Mouse (Mus musculus): ENCODE results near the gene Fam57a.
A peak's percentile ranks its signal among the peaks of the same experiment; 100 is the strongest.

Gene Fam57a

GRCm38 (mm10) chr11:76243811-76244546 is 64.5 kb downstream of the Fam57a start:
- DNase-seq (ENCODE audit: low read depth) = no peak

DNA sequence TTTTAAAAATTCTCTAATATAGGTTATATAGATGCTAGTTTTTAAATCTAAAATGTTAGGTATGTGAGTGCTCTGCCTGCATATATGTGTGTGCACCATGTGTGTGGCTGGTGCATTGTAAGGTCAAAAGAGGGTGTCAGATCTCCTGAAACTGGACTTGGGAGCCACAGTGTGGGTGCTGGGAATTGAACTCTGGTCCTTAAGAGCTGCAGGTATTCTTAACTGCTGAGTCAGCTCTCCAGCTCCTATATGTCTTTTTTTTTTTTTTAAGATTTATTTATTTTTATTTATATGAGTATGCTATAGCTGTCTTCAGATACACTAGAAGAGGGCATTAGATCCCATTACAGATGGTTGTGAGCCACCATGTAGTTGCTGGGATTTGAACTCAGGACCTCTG is 67.0 kb downstream of the Fam57a start:
- DNase-seq (ENCODE audit: low read depth) = no peak

GRCm38 (mm10) chr11:76247239-76247638 is 67.8 kb downstream of the Fam57a start:
- no peak for DNase-seq (ENCODE audit: low read depth)

DNA sequence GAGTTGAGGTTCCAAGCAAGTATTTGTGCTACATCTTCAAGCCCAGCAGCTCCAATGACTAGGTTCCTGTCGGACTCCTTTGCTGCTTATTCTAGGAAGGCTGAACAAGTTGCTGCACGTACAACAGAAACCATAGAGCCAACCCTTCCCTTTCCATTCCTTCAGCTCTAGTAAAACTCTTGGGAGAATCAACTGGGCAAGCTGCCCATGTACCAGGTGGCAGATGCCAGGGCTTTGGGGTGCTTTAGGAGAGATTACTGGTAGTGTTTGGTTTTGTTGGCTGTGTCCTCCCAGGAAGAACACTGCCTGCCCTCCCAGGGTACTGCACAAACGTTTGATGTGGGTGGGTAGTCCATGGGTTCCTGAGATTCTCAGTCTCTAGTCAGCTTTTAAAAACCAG is 72.6 kb downstream of the Fam57a start:
- no peak for DNase-seq (ENCODE audit: low read depth)

GRCm38 (mm10) chr11:76253145-76253917 is 73.9 kb downstream of the Fam57a start:
- DNase-seq (ENCODE audit: low read depth) = peak; percentile 46

DNA sequence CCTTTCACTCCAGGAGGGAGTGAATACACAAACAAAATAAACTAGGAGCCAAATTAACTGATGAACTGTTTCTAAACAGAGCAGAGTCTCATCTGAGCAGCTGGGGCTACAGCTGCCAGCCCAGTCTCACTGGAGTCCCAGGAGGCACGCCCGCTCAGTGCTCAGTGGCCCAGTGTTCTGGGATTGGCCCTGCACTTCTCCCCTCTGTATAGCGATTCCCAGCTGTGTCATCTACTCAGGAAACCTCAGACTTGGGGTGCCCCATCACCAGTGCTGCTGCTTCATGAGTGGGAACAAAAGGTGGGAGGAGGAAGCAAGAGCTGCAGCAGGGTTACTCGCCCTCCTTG is 74.4 kb downstream of the Fam57a start:
- DNase-seq (ENCODE audit: low read depth) = no peak

GRCm38 (mm10) chr11:76255431-76256001 is 76.0 kb downstream of the Fam57a start:
- DNase-seq (ENCODE audit: low read depth) = no peak

- no peak for DNase-seq (ENCODE audit: low read depth)
Measured at GRCm38 (mm10) chr11:76256129-76256528, 76.7 kb downstream of the Fam57a start.

DNA sequence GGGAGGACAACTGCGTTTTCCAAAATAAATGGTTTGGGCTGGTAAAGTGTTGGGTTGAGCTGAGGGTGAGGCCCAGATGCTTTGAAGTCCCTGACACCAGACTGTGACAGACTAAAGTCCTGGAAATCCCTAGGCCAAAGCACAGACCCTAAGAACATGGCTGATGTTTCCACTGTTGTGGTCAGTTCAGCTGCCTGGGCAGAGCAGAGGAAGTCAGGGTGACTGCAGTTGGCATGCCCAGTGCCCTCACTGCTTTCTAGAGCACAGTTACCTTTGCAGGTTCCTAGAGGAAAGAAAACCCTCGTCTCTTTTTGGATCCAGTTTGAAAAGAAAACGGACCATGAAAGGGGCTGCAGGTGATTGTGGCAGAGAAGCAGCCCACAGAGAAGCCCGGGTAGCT is 77.9 kb downstream of the Fam57a start:
- DNase-seq (ENCODE audit: low read depth) = no peak

DNA sequence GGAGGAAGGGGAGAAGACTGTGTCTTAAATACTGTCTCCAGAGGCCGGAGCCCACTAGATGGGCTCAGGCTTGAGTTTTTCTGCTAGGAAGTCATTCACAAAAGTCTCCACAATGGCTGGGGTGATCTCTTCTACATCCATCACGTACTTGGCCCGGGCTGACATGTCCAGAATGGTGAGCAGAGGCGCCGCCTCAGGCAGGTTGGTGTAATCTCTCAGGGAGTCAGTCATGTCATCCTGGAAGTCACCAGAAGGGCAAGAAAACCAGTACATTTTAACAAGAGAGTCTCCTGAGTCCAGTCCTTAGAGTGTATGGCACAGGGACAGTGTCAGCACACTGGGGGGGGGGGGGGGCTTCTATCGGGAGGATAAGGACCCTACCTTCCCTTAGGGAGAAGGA is 79.0 kb downstream of the Fam57a start:
- no peak for DNase-seq (ENCODE audit: low read depth)

DNA sequence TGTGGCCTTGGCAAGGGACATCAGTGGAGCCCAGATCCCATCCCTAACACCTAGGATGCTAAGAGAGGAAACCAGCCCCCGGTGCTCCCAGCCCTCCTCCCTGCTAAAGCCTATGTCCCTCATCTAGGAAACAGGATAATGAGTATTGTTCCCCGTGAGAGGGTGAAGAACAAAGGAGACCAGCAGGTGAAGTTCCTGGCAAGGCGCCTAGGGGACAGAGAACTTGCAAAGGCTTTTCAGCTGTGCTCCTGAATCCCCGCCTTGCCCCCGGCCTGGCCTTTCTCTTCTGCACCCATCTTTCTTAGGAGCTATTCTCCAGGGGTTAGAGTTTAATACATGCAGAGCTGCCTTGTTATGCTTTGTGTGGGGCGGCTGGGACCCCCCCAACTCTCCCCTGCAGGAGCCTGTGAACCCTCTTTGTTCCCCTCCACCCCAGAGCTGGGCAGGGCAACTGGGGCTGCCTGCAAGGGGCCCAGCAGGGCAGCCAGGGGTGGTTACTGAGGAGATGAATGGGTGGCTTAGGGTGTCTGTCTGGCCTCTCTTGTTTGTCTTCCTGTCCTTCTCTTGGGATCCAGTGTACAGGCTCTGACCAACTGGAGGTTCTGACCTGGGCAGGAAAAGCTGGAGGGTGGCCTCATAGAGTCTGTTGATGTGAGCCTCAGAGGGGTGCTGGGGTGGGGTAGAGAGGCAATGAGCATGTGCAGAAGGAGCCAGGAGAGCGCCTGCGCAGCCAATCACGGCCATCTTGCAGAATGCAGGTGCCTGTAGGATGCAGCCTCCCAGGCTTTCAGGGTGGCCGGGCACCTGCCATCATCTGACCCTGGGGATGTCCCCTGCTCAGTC is 81.0 kb downstream of the Fam57a start:
- no peak for DNase-seq (ENCODE audit: low read depth)

DNA sequence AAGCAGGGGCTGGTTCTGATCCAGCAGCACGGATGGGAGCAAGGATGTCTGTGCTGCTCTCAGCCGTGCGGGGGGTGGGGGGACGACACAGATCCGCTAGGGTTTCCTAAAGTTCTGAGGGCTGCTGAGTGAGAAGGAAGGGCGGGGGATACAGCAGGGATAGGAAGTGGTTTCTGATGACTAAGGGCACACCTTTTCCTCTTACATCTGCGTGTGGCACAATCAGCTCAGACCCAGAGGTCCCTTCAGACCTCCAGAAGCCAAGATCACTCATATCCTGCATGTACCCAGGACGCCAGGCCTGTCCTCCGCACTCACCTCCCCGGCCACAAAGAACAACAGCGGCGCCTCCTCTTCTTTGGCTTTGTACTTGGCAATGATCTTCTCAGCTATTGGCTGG is 81.8 kb downstream of the Fam57a start:
- DNase-seq (ENCODE audit: low read depth) = no peak

- DNase-seq (ENCODE audit: low read depth) = no peak
Measured at GRCm38 (mm10) chr11:76262611-76263351, 83.3 kb downstream of the Fam57a start.

All from c-Kit-positive CD71-positive TER-119-negative erythroid progenitor cells, embryonic 14.5 days (primary cell).